Mouse (Mus musculus) left cerebral cortex, adult 8-10 months (tissue): Measurements from ENCODE around the gene Lmx1b. TPM values are rescaled to one million over a fixed set of nuclear protein-coding genes. Genes with fewer than 3 reads are reported as not detected.

Experiments
- DNase-seq, 2 experiments: peaks; one replicate each; pipeline ENCODE4 v3.0.0; 2022; ENCODE audit warnings: low spot score in 2 of 2
- total RNA-seq, 4 experiments: library from RNA; stranded (reverse); gene quantifications; 2 replicates each; pipeline ENCODE4 v1.2.4; 2022

Gene Lmx1b
- total RNA-seq, 4 experiments from 2014 or later: 0.35 to 0.98 (median 0.60) TPM

DNA sequence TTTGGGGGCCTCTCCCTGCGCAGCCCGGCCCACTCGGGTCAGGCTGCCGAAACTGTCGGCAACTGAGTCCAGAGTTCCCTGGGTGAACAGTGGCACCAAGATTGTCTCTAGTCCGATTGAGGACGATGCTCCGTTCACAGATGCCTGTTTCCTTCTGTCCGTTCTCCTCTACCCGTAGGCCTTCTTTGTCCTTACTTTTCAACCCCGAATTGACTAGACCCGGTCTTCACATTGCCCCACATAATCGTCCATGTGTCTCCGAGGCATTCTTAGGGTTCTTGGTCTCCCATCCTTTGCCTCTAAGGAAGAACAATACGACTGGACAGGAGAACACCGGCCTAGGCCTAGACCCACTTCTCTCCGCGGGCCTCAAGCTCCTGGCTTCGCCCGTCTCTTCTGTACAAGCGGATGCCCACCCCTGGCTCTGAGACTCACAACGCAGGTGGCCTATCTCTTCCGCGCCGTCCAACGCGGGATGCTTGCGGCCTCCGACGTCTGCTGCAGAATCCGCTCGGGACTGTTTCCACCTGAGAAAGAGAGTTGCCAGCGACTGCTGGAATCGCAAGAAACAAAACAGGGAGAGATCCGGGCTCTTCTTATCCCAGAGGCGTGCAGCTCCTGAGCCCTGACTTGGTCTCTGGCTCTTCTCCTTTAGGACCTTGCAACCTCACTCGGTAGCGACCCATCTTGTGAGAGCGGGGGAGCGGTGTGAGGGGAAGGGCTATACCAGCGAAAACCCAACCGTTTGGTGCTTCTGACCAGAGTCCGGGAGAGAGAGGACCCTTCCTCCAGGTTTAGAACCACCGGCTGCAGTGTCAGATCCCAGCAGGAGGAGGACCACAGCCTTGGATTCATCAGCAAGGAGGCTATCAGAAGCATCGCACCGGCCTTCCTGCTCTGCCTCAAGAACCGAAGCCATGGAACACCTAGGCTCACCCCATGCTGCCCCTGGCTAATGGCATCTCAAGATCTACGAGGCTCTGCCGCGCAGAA lies 3.7 kb upstream of the Lmx1b start:
- no peak for DNase-seq

DNA sequence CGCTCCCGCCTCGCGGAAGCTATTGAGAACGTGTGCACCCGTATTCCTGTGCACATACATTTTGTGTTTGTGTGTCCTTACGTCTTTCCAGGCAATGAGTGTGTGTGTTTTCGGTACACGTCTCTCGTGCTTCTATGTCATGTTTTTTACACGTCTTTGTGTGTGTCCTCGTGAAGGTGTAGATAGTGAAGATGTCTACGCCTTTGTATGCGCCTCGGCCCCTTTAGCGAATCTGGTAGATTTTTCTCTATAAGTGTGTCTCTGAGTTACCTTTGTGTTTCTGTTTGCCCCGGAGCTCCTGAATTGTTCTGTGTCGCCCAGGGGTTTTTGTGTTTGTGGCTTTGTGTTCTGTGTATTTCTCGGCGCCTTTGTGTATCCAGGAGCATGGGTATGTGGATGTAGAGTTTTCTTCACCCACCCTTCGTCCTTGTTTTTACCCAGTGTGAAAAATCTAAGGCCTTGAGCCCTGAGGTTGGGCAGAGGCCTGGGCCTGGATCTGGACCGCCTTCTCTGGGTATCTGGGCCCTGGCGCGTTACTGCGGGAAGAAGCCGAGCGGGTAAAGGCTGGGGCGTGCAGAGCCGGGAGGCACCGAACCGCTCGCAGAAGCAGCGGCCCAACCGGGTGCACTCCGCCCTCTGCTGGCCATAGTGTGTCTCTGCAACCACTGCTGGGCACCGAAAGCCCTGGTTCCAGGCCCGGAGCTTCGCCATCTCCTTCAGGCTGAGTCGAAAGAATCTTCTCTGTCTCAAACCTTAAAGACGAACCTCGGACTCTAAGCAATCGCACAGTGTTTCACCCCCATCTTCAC lies 2.5 kb upstream of the Lmx1b start:
- DNase-seq: peak; percentile 27 to 54

DNA sequence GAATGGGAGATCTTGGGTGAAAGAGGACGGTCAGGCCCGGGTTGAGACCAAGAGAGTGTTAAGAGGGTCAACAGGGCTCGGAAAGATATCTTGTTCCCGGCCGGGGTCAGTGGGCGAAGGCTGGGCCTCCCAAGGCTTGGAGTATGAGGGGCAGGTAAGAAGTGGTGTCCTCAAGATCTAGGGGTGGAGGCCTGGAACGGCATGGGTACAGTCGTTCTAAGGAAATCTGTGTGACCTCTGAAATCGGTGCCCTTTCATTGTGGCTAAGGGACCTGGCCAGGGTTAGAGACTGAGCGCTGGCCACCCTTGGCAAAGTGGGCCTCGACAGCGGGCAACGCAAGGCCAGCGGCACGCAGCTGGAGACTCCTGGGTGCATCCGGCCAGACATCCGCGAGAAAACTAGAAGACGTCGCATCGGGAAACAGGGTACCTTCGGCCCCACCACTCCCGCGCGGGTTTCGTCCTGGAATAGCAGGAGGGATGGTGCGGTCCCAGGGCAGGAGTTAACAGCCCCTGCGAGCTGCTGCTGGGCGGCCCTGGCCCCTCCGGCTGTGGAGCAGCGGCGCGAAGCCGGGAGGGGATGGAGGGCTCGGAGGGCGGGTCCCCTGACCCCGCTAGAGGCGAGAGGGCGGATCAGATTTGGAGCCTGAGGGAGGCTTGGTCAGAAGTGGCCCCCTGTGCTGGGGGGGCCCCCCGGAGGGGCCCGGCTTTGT lies 1.7 kb upstream of the Lmx1b start:
- no peak for DNase-seq

DNA sequence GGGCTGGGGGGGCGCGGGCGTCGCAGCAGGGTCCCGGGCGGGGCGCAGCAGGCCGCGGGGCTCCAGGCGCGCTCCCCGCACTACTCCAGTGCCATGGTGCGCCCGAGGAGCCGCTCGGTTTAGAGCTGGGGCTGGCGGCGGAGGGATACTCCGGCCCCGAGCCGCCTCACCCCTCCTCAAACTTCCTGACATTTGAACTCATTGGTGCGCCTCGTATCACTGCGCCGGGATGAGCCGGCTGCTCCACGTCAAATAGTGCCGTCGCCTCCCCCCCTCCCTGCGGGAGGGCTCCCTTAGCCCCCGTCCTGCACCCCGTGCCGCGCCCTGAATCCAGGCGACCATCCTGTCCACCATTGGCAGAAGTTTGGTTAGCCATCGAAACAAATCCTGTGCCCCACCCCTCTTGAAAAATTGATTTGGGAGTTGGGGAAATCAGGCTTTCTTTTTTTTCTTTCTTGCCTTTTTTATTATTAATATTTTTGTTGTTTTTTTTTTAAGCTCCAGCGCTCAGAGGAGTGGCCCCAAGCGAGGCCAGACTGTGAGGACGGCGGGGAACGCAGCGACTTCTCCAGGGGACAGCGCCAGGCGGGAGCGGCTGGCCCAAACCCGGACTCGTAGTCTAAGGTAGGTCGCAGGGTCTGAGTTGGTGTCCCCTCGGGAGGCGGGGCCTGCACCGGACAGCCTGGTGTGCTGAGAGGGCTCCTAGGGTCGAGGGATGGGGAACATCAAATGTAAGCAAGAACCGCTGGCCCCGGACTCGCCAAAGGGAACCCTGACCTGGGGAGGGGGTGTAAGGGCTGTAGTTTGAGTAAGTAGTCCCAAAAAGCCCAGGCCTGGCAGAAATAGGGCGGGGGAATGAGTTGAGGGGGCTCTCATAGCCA lies 907 bp upstream of the Lmx1b start:
- no peak for DNase-seq

DNA sequence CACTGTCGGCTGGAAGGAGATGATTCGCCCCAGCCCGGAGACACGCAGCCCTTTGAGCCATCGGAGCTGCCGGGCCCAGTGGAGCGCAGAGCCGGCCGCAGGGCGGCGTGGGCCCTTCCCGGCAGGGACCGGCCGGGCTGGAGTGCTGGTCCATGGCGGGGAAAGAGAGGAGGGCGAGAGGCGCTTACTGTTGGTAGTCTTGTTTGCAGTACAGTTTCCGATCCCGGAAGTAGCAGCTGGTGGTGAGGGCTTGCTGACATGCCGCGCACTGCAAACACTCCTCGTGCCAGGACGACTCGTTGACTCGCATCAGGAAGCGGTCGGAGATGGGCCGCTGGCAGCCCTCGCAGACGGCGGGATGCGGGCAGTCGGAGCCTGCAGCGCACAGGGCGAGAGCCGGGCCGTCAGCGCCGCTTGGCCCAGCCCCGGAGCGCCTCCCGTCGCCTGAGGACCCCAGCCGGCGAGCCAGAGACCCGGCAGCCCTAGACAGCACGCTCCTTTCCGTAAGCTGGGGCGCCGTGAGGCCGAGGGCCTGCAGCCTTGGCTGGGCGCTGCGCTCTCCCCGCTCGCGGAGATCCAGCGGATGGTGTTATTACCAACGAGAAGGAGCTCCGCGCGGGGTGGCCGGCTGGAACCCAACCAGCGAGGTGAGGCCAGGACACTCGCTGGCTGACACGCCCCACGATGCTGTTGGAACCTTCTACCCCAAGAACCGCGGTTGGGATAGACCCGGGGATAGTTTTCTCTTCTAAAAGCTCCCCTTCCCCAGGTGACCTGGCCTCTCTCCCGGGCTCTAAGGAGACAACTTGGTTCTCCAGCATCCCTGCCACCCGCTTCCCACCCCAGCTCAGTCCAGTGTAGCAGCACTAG lies 775 bp downstream of the Lmx1b start:
- DNase-seq: no peak

DNA sequence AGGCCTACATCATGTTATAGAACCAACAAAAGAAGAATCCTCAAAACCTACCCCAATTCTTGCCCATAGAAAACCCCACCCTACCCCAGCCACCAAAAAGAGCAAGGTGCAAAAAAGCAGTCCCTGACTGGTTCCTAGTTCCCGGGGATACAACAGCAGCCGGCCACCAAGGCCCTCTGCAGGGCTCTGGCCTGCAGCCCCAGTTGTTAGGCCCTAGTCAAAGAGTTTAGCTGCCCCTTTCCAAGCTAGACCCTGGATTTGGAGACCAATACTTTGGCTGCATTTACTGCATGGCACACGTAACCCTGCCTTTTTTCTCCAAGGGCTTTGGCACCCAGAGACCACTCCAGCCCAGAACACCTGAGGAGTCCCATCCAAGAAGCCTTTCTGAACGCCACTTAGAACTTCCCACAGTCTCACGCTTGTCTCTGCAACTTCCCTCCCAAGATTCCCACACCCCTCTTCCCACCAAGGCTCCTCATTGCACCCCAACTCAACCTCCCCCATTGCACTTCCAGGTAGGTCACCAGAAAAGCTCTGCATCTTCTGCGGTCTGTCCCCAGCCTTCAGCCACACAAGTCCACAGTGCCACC lies 2.1 kb downstream of the Lmx1b start:
- no peak for DNase-seq

DNA sequence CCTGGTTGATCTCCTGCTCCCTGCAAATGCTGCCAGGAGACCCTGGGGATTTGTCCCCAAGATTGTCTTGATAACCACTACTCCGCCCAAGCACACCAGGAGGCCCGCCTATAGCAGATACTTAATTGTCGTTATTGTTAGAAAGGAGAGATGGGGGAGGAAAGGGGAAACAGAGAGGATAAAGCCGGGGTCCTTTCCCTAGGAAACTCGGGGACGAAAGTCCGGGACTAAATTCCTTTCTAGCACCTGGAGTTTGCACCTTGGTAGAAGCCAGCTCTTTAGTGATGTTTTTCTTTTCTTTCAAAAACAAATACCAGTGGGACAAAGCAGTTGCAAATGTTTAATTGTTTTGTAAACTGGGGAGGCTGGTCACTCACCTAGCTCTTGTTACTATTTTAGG lies 3.0 kb downstream of the Lmx1b start:
- DNase-seq: no peak

DNA sequence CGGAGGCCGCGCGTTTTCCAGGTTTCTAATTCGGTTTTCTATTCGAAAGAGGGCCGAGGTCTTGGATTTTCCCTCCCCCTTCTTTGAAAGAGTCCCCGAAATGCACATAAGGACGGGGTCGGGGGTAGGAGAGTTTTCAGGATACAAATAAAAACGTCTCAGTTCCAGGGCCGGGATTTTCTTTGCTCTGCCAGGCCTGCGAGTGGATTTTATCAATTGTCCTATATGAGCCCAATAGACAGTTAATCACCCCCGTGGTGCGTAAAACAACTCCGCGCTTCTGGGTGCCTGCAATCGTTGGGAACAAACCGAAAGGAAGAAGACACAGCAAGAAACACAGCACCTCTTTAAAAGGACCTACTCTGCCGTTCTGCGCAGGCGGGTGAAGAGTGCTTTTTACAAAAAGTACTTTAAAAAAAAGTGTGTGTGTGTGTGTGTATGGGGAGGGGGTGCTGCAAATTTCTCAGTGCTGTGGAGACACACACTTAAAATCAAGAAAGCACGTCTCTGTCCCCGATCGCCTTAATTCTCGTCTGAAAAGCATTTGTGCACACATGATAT lies 3.6 kb downstream of the Lmx1b start:
- no peak for DNase-seq

DNA sequence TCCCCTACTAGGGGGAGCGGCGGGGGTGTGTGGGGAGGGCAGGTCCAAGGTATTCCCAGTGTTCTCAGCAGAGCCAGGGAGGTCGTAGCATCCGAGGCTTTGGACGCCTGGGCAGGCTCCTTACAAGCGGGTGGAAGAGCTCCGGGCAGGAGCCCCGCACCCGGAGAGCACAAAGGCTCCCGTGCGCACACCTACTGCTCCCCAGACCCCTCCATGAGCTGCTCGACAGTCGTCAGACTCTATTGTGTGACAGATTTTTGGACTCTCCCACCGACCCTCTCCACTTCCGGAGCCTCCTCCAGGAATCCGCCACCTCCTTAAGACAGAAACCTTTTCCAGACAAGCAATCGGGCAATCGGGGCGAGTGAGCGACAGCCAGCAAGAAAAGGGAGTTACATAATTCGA lies 4.2 kb downstream of the Lmx1b start:
- DNase-seq: no peak

DNA sequence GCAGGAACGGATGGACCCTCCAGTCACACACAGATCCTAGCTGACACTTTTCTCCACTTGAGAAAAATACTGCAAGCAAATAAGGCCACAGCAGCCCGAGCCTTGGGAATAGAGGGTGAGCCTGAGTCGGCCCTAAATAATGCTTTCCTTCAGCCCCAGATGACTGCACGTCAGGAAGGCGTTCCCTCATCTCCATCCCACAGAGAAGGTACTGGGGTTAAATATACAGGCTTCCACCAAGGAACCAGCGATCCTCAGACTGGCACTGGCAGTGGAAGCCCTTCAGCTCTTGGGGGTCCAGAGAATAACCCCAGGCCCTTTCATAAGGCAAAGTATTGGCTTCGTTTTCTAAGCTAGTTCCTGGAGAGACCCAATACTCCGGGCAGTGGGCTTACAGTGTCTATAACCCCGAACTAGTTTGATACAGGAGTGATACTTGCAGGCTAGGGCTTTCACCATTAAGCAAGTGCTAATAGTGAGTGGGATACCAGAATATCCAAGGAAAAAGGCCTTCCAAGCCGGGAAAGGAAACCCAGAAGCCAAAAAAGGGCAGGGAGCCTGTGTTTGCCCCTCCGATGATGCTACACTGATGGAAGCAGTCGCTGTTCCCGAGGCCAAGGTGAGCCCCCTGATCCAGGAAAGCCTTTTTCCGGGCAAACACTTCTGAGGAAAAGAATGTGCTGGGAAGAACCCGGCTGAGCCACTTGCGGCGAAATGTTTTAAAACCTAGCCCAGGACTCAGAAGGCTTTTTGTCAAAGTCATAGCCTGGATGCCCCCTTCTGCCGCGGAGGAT lies 4.8 kb downstream of the Lmx1b start:
- no peak for DNase-seq

DNA sequence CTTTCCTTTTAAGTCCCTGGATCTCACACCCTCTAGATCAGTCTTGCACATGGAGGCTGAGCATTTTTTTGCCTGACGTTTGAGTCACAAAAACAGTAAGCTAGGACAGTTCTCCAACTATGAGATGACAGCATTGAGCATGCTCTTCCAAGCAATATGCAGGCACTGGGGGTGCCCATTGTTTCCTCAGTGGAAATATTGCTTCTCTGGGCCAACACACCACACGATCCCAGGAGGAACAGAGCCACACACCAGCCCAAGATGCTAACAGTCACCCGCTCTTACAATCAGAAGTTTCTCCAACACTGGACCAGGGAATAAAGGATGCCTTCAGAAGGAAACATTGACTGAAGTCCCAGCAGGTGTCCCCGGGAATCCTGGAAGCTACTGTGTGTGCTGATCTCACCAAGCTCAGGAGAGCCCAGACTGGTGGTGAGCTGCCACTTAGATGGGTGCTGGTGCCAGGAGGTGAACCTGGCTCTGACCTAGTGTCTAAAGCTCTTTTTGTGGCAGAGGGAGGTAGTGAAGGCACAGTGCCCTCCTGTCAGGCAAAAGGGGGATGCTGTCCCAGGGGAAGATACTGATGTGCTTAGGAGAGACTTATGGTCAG lies 5.7 kb downstream of the Lmx1b start:
- no peak for DNase-seq

DNA sequence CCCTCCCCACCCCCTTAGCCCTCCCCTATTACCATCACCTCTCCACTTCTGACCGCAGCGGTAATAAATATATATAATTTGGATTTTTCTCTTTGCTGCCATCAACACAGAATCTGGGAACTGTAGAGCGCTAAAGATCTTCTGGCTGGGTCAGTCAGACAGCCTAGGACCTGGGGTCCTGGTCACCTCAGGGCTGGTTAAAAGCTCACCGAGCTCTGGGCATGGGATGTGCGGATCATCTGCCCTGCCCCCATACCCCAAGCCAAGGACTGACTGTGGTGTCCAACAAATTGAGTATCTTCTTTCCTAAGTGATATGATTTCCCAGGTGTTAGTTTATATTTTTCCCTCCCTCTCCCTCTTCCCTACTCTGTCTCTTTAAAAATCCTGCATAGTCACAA lies 6.4 kb downstream of the Lmx1b start:
- DNase-seq: no peak

DNA sequence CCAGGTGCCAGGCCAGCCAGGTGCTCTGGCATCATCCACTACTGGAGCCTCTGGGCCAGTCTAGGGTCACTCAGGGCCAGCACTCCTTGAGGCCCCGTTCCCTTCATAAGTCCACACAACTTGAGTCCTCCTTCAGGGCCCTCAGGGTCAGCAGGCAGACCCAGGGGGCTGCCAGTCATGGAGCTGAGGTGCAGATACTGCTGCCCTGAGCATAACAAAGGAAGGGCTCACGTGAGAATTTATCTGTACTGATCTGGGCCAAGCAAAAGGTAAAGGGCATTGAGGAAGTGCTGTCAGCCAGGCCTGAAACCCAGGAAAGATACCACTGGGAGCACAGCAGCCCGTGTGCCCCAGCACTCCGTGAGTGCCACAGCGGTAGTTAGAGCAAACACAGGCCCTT lies 7.1 kb downstream of the Lmx1b start:
- no peak for DNase-seq

DNA sequence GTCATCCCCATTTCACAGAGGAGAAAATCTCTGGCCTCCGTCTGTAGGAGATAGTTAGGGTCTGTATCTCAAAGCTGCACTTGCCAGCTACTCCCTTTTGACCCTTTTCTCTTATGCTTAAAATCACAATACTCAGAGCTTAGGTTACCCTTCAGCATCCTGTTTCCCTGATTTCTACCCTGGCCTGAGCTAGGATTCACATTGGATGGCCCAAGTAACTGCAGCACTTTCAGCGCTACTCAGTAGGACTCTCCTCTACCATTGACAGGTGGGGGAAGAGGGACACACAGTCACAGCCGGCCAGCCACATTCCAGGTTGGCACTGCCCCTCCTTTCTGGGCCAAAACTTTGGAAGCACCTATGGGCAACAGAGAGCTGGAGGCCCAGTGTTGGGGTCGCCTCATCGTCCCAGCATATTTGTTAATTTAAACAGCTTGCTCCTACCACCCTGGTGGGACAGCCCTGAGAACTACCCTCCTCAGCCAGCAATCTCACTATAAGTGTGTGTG lies 7.7 kb downstream of the Lmx1b start:
- DNase-seq: no peak

DNA sequence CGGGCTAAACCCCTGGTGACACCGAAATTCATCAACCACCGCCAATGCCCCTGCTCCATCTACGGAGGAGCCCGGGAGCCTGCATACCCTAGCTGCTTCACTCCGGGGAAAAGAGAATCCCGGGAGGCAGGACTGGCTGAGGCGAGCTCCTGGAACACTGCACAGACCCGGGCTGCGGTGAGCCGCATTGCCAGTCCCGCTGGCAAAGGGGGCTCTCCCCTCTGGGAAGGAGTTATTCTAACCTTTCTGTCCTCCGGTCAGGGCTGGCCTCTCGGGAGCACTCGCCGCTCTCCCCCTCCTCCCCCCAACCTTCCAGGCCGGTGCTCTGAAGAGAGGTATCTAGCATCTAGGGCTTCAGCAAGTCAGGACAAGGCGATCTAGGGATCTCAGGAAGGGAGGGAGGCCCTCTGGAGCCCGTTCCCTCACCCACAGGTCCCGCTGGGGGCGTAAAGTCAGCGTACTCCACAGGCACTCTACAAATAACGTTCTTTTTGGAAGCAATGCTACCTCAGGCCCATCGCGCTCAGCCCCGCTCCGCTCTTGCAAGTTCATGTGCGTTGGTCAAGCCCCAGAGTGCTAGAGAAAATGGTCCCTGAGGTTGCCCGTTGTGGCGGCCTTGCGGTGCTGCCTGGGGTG lies 8.5 kb downstream of the Lmx1b start:
- no peak for DNase-seq

DNA sequence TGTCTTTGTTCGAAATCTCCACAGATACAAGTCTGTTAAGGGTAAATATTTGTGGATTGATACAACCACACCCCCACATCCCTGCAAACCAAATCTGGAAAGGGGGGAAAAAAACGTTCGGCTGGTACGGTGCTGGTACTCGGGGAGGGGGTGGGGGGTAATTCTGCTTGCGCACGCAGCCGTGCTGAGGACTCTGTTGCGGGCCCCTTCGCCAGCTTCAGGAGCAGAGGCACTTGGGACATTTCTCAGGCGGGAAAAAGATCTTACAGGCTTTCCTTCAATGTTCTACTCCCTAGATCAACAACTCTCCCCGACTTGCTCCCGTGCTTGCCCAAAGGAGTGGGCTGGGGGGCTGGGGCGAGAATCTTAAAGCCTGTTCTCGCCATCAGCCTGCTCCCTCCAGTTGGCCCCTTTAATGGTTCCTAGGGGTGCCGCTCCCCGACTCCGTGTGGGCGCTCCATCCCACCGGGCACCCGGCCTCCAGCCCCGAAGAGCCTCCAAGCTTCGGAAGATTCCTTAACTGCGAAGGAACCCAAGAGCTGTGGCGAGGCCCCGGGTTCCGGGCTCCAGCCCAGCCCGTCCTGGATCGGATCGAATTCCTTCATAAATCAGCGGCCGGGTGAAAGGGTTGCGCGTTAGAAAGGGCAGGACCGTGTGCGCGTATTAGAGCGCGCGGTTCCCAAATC lies 9.1 kb downstream of the Lmx1b start:
- no peak for DNase-seq
